Mouse (Mus musculus): ENCODE measurements around the gene Cmpk1.

GRCm38 (mm10) chr4:114958231-114958630 is 28.8 kb downstream of the Cmpk1 start:
- TF ChIP-seq CTCF (IDR thresholded peaks at IDR 0.05; ENCODE audit: low read depth) (no peak), EP300 (optimal IDR thresholded peaks at IDR 0.05) (no peak)

Data from stomach, postnatal 0 days (tissue).